Mouse (Mus musculus): ENCODE data around the gene Syk. TPM values are rescaled to one million over a fixed set of nuclear protein-coding genes. Genes with fewer than 3 reads are reported as not detected.

The Syk gene
- 10 to 100 TPM; 24.1 to 26.5 TPM for total RNA-seq (2021)

- peak; percentile 79 for DNase-seq
These were observed at the start of gene Syk for GRCm38 (mm10) chr13:52582878-52583661. Gene Syk, plus strand, starts transcription at chr13:52583173.

GRCm38 (mm10) chr13:52533644-52534043, 49.3 kb upstream of the Syk start:
- no peak for DNase-seq

- peak; percentile 80 for DNase-seq
These were observed 47.4 kb upstream of the Syk start for GRCm38 (mm10) chr13:52535542-52535941.

- DNase-seq = no peak
These were observed 45.0 kb upstream of the Syk start for GRCm38 (mm10) chr13:52537754-52538587.

DNA sequence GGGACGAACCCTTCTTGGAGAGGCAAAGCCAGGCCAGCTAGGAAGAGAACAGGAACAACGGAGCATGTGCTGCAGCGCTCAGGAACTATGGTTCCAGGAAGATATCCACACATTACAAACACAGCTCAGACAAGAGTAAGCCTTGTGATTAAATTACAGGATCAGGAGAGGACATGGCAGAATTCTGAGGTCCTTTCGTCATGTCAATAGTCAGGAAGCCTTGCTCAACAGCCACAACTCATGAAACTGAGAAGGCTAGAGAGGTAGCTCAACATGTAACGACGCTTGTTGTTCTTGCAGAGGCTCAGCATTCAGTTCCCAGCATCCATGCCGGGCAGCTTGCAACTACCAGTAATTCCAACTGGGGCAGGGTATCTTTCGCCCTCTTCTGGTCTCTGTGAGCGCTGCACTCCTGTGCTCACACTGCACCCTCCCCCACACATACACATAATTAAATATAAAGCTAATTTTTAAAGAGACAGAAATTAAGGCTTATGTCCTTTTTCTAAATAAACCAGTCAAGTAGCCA, 44.3 kb upstream of the Syk start:
- DNase-seq = no peak

DNA sequence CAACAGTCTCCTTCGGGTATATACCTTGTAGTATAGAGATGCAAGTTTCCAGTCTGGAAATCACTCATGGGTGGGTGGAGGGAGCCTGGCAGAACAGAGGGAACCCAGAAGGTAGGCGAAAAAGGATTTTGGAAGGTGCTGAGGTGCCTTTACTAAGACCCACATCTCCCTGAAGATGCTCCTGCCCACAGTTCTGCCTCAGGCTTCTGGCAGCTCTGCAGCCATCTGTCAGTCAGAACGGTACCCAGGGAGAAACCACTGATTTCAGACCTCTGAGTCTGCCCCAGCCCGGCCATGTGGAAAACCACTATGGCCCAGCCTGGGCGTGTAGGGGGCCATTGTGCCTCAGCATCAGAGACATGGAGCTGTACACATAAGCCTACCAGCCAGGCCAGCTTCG, 43.5 kb upstream of the Syk start:
- DNase-seq = no peak

GRCm38 (mm10) chr13:52541385-52542035, 41.5 kb upstream of the Syk start:
- no peak for DNase-seq

DNA sequence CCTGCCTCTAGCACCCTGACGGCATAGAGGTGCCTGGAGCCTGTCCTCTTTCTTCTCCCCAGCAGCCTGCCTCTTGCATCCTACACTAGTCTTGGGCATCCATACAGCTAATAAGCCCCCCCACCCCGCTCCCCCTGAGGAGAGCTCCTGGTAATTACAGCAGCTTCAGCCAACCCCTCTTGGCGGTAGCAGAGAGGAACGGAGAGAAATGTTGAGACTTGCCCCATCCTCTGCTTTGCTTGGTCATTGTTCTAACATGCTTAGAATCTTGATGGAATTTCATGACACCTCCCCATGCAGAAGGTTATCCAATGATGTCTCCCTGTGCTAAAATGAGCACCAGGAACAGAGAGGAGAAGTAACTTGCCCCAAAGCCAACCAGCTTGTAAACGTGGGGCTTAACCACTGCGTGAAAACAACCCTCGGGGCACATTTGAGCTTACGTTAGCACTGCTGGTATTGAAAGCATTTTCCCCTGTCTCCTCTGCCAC, 40.9 kb upstream of the Syk start:
- DNase-seq = no peak

DNA sequence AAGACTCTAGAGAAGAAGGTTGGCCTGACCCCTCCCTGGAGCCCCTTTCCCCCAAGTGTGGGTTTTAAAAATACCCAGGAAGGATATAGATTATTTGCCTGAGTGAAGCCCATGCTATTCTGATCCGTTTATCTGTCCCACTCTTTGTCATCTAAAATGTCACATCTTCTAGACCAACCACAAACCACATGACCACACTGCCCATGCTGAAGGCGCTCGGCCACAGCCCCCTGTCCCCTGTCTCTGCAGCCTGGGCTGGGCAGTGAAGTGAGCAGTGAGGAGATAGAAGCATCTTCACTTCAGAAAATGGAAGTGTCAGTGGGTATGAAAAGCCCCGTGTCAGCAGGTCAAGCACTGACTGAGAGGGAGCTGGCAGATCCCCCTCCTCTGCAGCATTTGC, 40.3 kb upstream of the Syk start:
- DNase-seq = no peak

DNA sequence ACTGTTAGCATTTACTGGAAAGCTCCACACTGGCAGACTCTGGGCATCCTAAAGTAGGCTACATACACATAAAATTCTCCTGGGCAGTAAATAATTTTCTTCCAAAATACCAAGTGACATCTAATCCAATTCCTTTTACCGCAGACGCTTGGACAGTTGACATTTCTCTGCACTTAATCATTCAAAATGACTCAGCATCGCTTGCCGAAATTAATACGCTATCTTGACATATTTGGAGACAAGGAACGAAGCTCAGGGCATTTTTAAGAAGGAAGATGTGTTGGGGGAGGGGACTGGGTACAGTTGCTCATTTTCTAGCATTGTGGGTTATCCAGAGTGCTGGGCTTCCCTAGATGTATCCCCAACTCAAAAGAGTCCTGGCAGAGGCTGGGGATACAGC, 36.7 kb upstream of the Syk start:
- no peak for DNase-seq

DNA sequence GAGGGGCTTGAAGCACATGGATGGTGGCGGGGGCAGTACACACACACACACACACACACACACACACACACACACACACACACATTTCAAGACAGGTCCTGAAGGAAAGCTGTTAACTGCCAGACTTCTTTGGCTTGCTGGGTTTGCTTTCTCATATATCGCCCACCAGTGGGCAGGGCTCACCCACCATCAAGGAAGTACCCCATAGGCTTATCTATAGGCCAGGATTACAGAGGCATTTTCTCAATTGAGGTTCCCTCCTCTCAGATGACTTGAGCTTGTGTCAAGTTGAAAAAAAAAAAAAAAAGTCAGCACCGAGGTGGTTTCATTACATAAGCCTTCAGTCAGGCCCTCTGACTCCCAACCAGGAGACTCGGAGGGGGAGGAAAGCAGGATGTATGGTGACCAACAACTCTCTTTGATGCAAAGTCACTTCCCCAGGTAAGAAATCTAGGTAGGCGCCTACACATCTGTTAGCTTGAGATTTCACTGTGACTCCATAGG, 32.2 kb upstream of the Syk start:
- DNase-seq = no peak

- no peak for DNase-seq
These were observed 31.7 kb upstream of the Syk start for GRCm38 (mm10) chr13:52551275-52551674.

- DNase-seq = no peak
These were observed 30.0 kb upstream of the Syk start for GRCm38 (mm10) chr13:52552822-52553477.

DNA sequence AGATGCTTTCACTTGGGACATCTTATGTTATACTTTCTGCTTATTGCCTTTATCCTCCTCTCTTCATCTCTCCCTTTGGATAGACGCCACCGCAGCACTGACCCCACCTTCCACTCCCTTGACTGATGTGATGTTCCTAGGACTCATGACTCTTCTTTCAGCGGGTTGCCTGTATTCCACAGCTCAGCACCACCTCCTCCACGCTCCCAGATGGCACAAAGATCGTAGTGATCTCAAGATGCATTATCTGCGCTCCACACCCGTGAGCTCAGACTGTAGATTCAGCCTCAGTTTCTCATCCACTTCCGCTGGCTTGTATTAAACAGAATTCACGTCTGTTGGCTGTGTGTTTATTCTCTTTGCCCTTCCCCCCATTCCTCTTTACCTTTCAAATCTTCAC, 28.3 kb upstream of the Syk start:
- DNase-seq = no peak

- no peak for DNase-seq
These were observed 25.6 kb upstream of the Syk start for GRCm38 (mm10) chr13:52557421-52557820.

DNA sequence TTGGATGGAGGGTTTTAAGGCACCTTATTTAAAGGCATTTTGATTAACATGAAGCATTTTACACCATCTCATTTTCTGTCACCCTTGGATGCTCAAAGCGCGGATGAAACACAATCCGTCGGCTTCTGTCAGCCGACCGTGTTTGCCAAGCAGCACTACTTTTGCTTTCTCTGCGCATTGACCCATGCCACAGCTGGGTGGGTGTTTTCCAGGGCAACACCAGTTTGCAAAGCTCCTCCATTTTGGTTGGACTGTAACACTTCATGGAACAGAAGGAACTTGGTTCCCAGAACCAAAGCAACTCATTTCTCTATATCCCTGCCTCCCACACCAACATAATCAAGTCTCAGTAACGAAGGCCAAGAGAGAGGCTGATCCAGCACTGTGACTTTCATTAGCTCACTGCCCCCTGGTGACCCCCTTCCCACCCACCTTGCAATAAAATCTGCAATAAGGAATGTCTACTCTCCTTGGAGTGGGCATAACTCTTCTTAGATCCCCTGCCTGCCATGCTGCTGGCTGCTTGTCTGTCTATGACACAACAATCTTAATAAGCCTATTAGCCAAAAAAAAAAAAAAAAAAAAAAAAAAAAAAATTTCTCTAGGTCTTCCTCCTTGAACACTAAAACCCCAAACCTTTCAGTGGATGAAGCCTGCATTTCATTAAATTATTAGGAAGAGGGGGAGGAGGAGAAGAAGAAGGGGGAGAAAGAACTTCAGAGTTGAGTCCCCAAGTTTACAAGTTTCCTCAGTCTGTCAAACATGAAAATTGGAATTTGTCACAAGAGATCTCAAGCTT, 21.4 kb upstream of the Syk start:
- DNase-seq = no peak

DNA sequence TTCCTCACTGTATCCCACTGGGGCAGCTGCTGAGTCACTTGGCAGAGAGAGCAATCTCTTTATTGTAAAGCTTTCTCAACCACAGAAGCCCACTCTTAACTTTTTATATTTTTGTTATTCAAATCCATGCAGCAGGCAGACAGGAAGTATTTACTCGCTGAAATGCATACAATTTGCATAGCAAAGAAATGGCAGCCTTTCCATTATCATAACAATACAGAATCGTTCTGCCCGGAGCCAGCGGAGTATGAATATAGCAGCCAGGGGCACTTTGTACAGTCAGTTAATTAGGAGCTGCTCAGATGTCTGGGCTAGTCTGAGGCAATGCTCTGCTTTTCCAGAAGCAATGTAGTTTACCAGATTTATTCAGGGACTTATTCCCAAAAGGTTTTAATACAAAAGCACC, 20.8 kb upstream of the Syk start:
- no peak for DNase-seq

DNA sequence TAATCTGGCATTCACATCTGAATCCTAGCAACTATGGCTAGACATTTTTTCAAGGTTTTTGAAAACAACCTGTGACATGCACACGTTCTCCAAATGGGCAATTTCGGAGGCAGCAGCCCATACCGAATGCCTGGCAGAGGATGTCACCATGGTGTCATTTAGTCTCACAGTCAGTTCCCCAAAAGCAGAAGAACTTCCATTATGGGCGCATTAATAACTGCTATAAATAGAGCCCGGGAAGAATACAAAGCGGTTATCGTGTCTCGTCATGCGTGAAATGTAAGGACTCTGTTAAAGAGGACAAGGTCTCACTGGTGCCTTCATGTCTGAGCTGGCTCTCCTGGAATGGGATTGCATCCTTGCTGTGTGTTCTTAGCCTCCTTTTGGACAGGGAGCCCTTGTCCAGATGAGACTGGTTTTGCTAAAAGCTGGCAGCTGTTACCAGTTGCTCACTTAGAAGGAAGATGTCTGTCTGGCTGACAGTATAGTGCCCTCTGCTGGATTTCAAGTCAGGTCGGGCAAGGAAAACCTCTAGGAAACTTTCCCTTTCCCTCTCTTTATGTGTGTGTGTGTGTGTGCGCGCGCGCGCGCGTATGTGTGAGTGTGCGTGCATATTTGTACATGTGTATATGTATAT, 17.8 kb upstream of the Syk start:
- DNase-seq = peak; percentile 18

DNA sequence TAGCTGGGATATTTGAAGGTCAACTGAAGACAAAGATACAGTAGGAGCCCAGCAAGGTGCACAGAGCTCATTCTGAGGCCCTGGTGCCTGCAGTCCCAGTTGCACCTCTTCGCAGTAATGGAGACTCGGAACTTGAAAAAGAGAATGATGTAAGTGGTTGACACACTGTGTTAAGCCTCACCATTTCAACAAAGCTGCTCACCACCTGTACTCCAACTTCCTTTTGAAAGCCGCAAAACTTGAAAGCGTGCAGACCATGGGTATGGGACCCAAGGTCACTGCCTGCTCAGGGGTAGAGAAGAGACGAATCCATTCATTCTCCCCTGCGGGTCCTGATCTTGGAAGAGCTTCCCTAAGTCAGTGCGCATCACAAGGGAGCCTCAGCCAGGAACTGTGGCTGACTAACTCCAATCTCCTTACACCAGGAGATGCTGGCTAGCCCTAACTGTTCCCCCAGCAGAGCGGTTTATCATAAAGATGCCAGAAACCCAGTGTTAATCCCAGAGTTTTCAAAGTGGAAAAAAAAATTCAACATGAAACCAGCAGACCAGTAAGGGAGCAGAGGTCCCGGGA, 16.7 kb upstream of the Syk start:
- no peak for DNase-seq

DNA sequence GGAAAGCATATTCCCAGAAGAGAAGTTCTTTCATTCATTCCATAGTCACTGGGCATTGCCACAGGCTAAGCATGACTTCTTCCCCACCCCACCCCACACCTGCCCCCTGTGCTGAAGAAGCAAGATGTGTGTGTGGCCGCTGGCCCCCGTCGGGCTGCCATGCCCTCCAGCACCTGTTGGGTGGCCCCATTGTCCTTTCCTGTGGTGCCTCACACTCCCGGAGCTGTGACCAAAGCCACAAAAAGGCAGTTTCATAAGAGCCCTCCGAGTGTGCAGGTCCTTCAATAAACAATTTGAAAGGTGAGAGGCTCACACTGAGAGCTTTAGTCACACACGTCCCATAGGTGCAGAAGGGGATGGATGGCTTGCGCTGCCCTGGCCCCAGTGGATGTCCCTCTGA, 16.2 kb upstream of the Syk start:
- no peak for DNase-seq
